Mouse (Mus musculus): ENCODE measurements at regions not wholly inside any gene's neighbourhood (a gene's known extent, or its start where the extent isn't known, plus 50 kb on each side); places are given as distances from the start of the nearest gene placed in this dataset.

DNA sequence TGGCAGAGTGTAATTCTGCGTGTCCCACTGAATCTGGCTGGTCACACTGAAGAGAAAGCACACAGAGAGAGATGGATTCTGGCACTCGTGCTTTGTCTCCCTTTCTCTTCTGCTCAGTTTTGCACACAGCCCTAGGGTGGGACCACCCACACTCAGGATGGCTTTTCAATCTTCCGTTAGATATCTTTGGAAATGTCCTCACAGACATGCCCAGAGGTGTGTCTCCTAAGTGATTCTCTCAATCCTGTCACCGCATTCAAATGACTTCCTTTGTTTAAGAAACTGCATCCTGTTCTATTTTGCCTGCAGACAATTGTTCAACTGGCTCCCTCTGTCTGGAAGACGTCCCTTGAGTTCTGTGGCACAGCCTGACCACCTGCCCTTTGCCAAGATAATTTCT, 433.0 kb downstream of the Nedd1 start:
- TF ChIP-seq POLR2A (IDR thresholded peaks at IDR 0.05; ENCODE audit: borderline replicate concordance, insufficient read depth, low read length), result no peak
- TF ChIP-seq CTCF (IDR thresholded peaks at IDR 0.05; ENCODE audit: borderline replicate concordance, insufficient read depth, low read depth, low read length), result no peak
